Mouse (Mus musculus) limb, embryonic 10.5 days (tissue): ENCODE measurements around the gene Cfap20. TPM values are rescaled to one million over a fixed set of nuclear protein-coding genes. Genes with fewer than 3 reads are reported as not detected.

Source experiments
- DNase-seq: peaks from one replicate; pipeline ENCODE4 v3.0.0-alpha.2; 2017; ENCODE audit warnings: low spot score
- H3K27ac ChIP-seq: fragments of 300-500 bp; sonication (generic); 2 replicates; pipeline ENCODE4 v1.5.1; 2016; ENCODE audit warnings: mild to moderate bottlenecking
- H3K27me3 ChIP-seq: fragments of 300-500 bp; sonication (generic); 2 replicates; pipeline ENCODE4 v1.6.1; 2016; ENCODE audit warnings: low read depth, mild to moderate bottlenecking; ENCODE audit not compliant: poor library complexity, severe bottlenecking
- H3K36me3 ChIP-seq: fragments of 300-500 bp; sonication (generic); 2 replicates; pipeline ENCODE4 v1.6.1; 2016; ENCODE audit warnings: mild to moderate bottlenecking, moderate library complexity
- H3K4me1 ChIP-seq: fragments of 300-500 bp; sonication (generic); 2 replicates; pipeline ENCODE4 v1.6.1; 2016
- H3K4me3 ChIP-seq: fragments of 300-500 bp; sonication (generic); 2 replicates; pipeline ENCODE4 v1.5.1; 2016; ENCODE audit warnings: mild to moderate bottlenecking, moderate library complexity
- H3K9me3 ChIP-seq: fragments of 300-500 bp; sonication (generic); replicated peaks from 2 replicates; pipeline ENCODE4 v1.6.1; 2016; ENCODE audit warnings: mild to moderate bottlenecking
- WGBS: fragments of 180-500 bp; shearing (Covaris S2); methylation state at CpG from one replicate; pipeline ENCODE4 v1.1.7; 2016; 5-methylcytosine and 5-hydroxymethylcytosine counted together
- polyA plus RNA-seq: library from polyadenylated mRNA; unstranded; fragments of >200 nt; fragmentation: Nextera tagmentation; extraction: Ambion mirVana; gene quantifications from 2 replicates; pipeline ENCODE4 v1.2.1, GENCODE M21; 2016

Gene Cfap20
- polyA plus RNA-seq: 134 and 143 TPM in 2 replicates

DNA sequence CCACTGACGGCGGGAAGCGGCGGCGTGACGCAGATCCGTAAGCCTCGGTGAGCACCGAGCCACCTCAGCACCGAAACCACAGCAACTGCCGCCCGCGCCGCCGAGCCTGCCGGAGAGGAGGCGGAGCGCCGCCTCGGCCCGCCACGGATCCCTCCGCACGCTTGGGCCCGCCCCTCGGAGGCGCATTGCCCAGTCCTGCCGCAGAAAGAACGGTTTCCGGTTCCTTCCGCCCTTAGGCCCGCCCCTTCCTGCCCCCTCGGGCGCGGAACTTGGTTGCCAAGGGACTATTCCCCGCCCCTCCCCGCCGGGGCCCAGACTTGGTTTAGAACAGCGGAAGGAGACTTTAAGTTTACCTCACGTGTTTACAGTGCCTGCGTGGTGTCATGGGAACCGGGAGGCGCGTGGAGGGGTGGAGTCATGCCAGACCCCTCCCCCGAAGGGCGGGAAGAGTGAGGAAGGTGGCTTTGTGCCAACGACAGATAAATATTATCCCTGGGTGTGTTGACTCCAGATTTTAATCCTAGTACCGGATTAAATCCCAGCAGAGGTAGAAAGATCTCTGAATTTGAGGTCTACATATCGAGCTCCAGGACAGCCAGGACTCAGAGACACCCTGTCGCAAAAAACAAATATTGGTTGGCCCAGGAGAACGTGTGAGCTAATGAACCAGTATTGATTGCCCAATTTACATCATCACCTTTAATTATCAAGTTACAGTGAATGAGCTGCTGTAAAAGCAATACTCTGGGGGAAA is at the start of gene Cfap20:
Gene Cfap20 (minus strand): TSS at position 184 of the 754 bp plus-strand sequence.
- Histone ChIP-seq H3K27ac (peak within 1 kb of the TSS; percentile 94), H3K27me3 (no peaks in the 10 kb centered on the region), H3K36me3 (peaks cover 8% of the 10 kb centered on the region), H3K9me3 (no peaks in the 10 kb centered on the region), H3K4me3 (peak within 1 kb of the TSS; percentile 89), H3K4me1 (peaks cover 20% of the 10 kb centered on the region)
- DNase-seq: peak; percentile 100
- WGBS: under 1% methylated on average over 51 of the region's 51 CpGs

GRCm38 (mm10) chr8:95470008-95470407 is 35.3 kb upstream of the Cfap20 start:
- WGBS: 94% methylated on average over 4 of the region's 4 CpGs
- no peak for DNase-seq
- Histone ChIP-seq H3K9me3 (no peaks in the 10 kb centered on the region), H3K4me3 (no peak overlapping the region), H3K27ac (no peak overlapping the region), H3K27me3 (no peaks in the 10 kb centered on the region), H3K4me1 (no peaks in the 10 kb centered on the region), H3K36me3 (peaks cover 96% of the 10 kb centered on the region)

GRCm38 (mm10) chr8:95468995-95469394 is 34.3 kb upstream of the Cfap20 start:
- 99% methylated on average over 3 of the region's 3 CpGs for WGBS
- no peak overlapping the region for H3K4me3 ChIP-seq
- H3K36me3 ChIP-seq: peaks cover 96% of the 10 kb centered on the region
- no peaks in the 10 kb centered on the region for H3K27me3 ChIP-seq
- no peak for DNase-seq
- H3K9me3 ChIP-seq: no peaks in the 10 kb centered on the region
- no peaks in the 10 kb centered on the region for H3K4me1 ChIP-seq
- H3K27ac ChIP-seq: no peak overlapping the region

GRCm38 (mm10) chr8:95466543-95466942 is 31.9 kb upstream of the Cfap20 start:
- WGBS: 88% methylated on average over 2 of the region's 2 CpGs
- peaks cover 95% of the 10 kb centered on the region for H3K36me3 ChIP-seq
- DNase-seq: no peak
- H3K27me3 ChIP-seq: no peaks in the 10 kb centered on the region
- no peak overlapping the region for H3K4me3 ChIP-seq
- H3K4me1 ChIP-seq: no peaks in the 10 kb centered on the region
- H3K9me3 ChIP-seq: no peaks in the 10 kb centered on the region
- H3K27ac ChIP-seq: no peak overlapping the region

GRCm38 (mm10) chr8:95452518-95452917 is 17.8 kb upstream of the Cfap20 start:
- H3K27me3 ChIP-seq: no peaks in the 10 kb centered on the region
- H3K9me3 ChIP-seq: no peaks in the 10 kb centered on the region
- no peak overlapping the region for H3K27ac ChIP-seq
- no peaks in the 10 kb centered on the region for H3K4me1 ChIP-seq
- WGBS: 78% methylated on average over 8 of the region's 8 CpGs
- H3K36me3 ChIP-seq: peaks cover 98% of the 10 kb centered on the region
- no peak for DNase-seq
- H3K4me3 ChIP-seq: no peak overlapping the region

- WGBS: 98% methylated on average over 5 of the region's 5 CpGs
- Histone ChIP-seq H3K27me3 (no peaks in the 10 kb centered on the region), H3K36me3 (peaks cover 87% of the 10 kb centered on the region), H3K9me3 (no peaks in the 10 kb centered on the region), H3K27ac (no peak overlapping the region), H3K4me3 (no peak overlapping the region), H3K4me1 (no peaks in the 10 kb centered on the region)
- no peak for DNase-seq
These were observed 15.6 kb upstream of the Cfap20 start for GRCm38 (mm10) chr8:95450271-95450670.

DNA sequence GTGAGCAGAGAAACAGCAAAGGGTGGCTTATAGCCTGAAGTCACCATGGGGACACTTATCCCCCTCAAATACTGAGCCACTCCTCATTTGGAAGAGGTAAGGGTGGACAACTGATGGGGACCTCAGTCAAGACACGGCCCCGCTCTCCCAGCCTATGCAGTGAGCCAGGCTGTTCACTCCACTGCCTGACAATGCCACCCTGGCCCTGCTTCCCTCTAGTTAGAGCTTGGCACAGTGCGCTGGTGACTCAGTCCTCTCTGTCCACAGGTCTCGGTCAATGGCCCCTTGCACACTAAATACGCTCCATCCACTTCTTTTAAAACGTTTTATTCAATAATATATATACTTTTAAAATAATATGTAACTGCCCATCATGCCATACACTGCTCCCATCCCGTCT is 13.0 kb upstream of the Cfap20 start:
- no peak overlapping the region for H3K27ac ChIP-seq
- H3K36me3 ChIP-seq: peaks cover 63% of the 10 kb centered on the region
- H3K27me3 ChIP-seq: no peaks in the 10 kb centered on the region
- 88% methylated on average over 7 of the region's 7 CpGs for WGBS
- no peaks in the 10 kb centered on the region for H3K9me3 ChIP-seq
- no peak for DNase-seq
- no peaks in the 10 kb centered on the region for H3K4me1 ChIP-seq
- H3K4me3 ChIP-seq: no peak overlapping the region

DNA sequence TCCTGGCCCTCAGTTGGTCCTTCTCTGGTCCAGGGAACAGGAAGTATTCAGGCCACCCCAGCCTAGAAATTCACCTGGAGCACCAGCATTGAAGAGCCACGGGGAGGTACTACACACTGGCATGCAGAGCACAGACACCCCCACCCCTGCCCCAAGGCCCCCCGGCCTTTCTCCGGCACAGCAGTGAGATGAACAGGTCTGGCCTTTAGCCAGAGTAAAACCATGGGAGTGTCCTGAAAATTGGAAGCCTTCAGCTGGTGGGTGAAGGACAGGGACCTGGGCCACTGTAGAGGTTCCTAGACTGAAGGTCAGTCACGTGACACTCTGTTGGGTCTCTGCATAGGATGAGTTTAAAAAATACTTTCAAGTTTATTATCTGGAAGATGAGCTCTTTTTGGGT is 10.4 kb upstream of the Cfap20 start:
- Histone ChIP-seq H3K27me3 (no peaks in the 10 kb centered on the region), H3K27ac (no peak overlapping the region), H3K4me1 (no peaks in the 10 kb centered on the region), H3K9me3 (no peaks in the 10 kb centered on the region), H3K36me3 (peaks cover 40% of the 10 kb centered on the region), H3K4me3 (no peak overlapping the region)
- no peak for DNase-seq
- WGBS: 91% methylated on average over 4 of the region's 4 CpGs

DNA sequence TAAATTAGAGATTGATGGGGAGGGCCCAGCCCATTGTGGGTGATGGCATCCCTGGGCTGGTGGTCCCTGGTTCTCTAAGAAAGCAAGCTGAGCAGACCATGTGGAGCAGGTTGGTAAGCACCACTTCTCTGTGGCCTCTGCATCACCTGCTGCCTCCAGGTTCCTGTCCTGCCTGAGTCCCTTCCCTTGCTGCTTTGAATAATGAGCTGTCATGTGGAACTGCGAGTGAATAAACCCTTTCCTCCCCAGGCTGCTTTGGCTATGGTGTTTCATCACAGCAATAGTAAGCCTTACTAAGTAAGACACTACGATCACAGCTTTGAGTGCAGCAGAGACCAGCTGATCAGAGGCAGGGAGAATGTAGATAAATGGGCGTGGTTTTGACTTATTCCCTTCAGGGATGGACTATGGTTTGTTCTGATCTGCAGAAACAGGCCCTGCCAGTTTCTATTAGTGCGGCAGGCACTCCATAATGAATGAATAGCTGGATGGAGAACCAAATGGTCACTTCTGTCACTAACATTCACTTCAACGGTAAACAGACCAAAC is 6.9 kb upstream of the Cfap20 start:
- WGBS: 62% methylated on average over 5 of the region's 5 CpGs
- Histone ChIP-seq H3K4me3 (no peak overlapping the region), H3K27ac (no peak overlapping the region), H3K4me1 (no peaks in the 10 kb centered on the region), H3K9me3 (no peaks in the 10 kb centered on the region), H3K36me3 (0 out of 2 replicates have a peak, but pooled peaks cover 5% of the 10 kb centered on the region), H3K27me3 (no peaks in the 10 kb centered on the region)
- no peak for DNase-seq

DNA sequence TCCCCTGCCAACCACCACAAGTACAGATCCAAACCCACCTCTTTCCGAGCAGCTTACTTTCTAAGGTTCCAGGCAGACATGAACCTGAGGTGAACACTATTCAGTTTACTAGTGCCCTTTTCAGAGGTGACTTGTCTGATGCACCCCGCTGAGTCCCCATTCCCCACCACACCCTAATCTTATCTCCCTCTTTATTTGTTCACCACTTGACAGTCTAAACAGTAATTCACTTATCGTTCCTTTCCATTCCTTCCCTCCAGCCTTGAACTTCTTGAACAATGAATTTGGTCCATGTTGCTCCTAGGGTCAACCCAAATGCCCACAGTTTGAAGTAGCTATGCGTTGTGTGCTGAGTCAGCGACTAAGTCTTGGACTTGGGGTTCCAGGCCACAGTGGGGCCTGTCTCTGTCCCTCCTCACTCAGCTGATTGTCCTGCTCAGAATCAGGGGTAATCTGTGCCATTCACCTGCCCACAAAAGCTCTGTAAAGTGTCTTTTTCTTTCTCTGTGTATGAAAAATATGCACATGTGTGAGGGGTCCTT is 5.6 kb upstream of the Cfap20 start:
- 90% methylated on average over 5 of the region's 5 CpGs for WGBS
- Histone ChIP-seq H3K4me3 (no peak overlapping the region), H3K36me3 (0 out of 2 replicates have a peak, but pooled peaks cover 2% of the 10 kb centered on the region), H3K4me1 (no peaks in the 10 kb centered on the region), H3K9me3 (no peaks in the 10 kb centered on the region), H3K27ac (no peak overlapping the region), H3K27me3 (no peaks in the 10 kb centered on the region)
- no peak for DNase-seq

GRCm38 (mm10) chr8:95439421-95439820 is 4.8 kb upstream of the Cfap20 start:
- DNase-seq: no peak
- no peak overlapping the region for H3K4me3 ChIP-seq
- no peaks in the 10 kb centered on the region for H3K36me3 ChIP-seq
- no peaks in the 10 kb centered on the region for H3K4me1 ChIP-seq
- no peak overlapping the region for H3K27ac ChIP-seq
- H3K27me3 ChIP-seq: no peaks in the 10 kb centered on the region
- whole genome bisulfite sequencing: 93% methylated on average over 2 of the region's 2 CpGs
- no peaks in the 10 kb centered on the region for H3K9me3 ChIP-seq

DNA sequence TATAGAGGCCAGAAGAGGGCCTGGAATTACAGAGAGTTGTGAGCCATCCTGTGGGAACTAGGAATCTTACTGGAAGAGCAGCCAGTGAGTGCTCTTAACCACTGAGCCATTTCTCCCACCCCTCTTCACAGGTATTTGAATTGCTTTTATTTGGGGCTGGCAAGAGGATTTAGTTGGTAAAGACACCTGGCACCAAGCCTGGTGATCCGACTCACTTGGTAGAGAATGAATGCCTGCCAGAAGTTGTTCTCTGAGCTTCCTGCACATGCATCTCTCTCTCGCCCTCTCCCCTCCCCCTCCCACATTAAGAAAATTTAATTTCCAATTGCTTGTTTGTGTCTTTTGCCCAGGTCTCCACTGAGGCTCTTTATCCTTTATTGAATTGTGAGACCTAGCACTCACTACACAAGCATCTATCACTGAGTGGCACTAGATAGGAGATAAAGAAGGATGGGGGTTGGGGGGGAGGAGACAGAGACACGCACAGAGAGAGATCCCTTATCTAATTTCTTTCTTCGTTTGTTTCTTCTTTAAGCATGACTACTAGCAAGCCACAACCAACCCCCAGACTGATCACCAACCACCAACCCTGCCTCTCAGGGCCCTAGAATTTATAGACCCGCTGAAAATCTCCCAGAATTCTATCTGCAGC is 2.8 kb upstream of the Cfap20 start:
- Histone ChIP-seq H3K4me3 (no peak overlapping the region), H3K4me1 (peaks cover 15% of the 10 kb centered on the region), H3K27me3 (no peaks in the 10 kb centered on the region), H3K9me3 (no peaks in the 10 kb centered on the region), H3K36me3 (no peaks in the 10 kb centered on the region), H3K27ac (no peak overlapping the region)
- DNase-seq: no peak
- WGBS: 67% methylated on average over 5 of the region's 5 CpGs

GRCm38 (mm10) chr8:95435930-95436329 is 1.3 kb upstream of the Cfap20 start:
- Histone ChIP-seq H3K27me3 (no peaks in the 10 kb centered on the region), H3K9me3 (no peaks in the 10 kb centered on the region), H3K4me1 (peaks cover 17% of the 10 kb centered on the region), H3K27ac (no peak overlapping the region), H3K4me3 (no peak overlapping the region), H3K36me3 (peaks cover 6% of the 10 kb centered on the region)
- DNase-seq: no peak
- 92% methylated on average over 3 of the region's 3 CpGs for WGBS
